Mouse (Mus musculus) ES-Bruce4 (cell line): ENCODE results near the gene Hsd3b7.

Source experiments
- CTCF ChIP-seq: IDR thresholded peaks from one replicate; pipeline ENCODE4 v1.8.1; 2011; ENCODE audit warnings: low read depth, low read length
- EP300 ChIP-seq: IDR thresholded peaks from 2 replicates; pipeline ENCODE4 v1.6.1; 2011; ENCODE audit warnings: low read depth, low read length; ENCODE audit not compliant: insufficient read depth
- POLR2A ChIP-seq: IDR thresholded peaks from one replicate; pipeline ENCODE4 v1.8.1; 2011; ENCODE audit warnings: low read length; ENCODE audit not compliant: insufficient read depth

GRCm38 (mm10) chr7:127778350-127778749 lies 22.1 kb upstream of the Hsd3b7 start:
- no peak for TF ChIP-seq POLR2A
- no peak for TF ChIP-seq EP300
- TF ChIP-seq CTCF: no peak
